Mouse (Mus musculus): Measurements from ENCODE around the gene Wdr91.

GRCm38 (mm10) chr6:34904361-34904760 lies 6.3 kb downstream of the Wdr91 start:
- TF ChIP-seq MYOG (IDR thresholded peaks at IDR 0.05; ENCODE audit: control insufficient read depth in 1 of 3, insufficient read depth in 1 of 3, insufficient read length in 2 of 3, low read depth in 2 of 3) (no peak), POLR2A (IDR thresholded peaks at IDR 0.05; ENCODE audit: insufficient read length, low read depth) (no peak)

All from myocyte (in vitro differentiated cells).